Mouse (Mus musculus) brain, embryonic 18.5 days (tissue): ENCODE results near the gene Lmna.

ENCODE experiments used
- DNase-seq: peaks from one replicate; pipeline ENCODE4 v3.0.0-alpha.2; 2012; ENCODE audit warnings: low read depth, low spot score

Lmna gene

DNA sequence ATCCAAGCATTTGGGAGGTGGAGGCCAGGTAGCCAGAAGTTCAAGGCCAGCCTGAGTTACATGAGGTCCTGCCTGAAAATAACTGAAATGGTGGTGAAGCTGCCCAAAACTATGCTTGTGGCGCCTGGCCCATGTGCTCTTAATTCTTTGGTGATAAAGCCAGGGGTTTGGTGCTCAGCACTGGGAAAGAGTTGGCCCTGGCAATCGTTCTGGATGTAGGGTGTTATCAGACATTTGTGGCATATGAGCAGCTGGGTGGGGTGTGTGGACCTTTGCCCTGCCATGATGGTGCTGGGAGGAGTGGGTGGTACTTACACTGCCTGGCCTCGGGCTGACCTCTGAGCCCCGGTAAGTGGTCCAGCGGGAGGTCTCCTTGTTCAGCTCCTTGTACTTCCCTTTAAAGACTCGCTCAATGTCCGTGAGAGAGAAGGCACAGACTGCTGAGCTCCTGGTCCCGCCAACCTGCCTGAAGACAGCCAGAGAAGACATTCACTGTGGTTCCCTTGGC lies 62.0 kb downstream of the Lmna start:
- DNase-seq, result no peak

DNA sequence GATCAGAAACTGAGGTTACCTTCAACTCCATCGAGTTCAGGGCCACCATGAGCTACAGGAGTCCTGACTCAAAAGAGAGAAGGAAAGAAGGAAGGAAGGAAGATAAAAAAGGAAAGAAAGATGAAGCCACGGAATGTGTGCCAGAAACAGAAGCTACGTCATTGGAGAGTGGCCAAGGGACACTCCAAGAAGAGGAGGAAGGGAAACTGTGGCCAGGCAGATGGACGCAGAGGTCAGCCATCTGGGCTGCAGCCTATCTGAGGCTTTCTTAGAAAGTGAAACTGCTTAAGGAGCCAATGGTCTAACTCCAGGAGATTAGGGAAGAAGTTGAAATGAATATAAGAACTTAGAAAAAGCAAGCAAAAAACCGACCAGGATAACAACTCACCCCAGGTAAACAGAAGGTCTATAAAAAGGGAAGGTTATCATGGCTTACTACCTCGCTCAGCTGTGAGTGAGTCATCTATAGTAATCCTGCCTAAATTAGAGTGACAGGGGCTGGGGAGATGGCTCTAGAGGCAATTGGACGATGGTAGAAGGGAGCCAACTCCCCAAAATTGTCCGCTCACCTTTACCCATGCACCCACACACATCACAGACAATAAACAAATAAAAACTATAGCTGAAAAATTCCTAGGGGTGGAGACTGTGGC lies 63.2 kb downstream of the Lmna start:
- DNase-seq, result no peak

DNA sequence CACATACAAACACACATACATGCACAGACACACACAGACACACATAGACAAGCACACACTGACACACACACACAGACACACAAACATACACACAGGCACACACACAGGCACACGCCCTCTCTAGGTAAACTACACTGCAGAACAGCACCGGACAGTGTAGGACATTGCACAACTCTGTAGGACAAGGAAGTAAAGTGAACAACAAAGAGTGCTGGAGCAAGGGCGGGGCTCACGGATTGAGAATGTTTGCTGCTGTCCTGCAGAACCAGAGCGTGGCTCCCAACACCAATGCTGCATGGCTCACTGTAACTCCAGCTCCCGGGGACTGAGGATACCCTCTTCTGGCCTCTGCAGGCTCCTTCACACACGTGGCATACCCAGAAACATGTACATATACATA lies 66.9 kb downstream of the Lmna start:
- no peak for DNase-seq

DNA sequence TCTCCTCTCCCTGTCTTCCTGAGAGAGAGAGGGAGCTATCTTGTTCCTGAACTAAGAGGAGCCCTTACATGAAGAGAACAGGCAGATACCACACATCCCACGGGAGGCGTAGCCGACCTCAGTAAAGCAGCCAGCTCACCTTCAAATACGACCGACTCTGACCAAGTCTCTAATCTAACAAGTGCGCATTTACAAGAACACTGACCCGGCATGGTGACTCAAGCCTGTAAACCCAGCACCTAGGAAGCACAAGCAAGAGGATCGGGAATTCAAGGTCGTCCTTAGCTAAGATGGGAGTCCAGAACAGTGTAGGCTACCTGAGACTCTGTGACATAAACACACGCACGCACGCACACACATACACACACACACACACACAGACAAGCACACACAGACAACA lies 67.3 kb downstream of the Lmna start:
- DNase-seq, result no peak

DNA sequence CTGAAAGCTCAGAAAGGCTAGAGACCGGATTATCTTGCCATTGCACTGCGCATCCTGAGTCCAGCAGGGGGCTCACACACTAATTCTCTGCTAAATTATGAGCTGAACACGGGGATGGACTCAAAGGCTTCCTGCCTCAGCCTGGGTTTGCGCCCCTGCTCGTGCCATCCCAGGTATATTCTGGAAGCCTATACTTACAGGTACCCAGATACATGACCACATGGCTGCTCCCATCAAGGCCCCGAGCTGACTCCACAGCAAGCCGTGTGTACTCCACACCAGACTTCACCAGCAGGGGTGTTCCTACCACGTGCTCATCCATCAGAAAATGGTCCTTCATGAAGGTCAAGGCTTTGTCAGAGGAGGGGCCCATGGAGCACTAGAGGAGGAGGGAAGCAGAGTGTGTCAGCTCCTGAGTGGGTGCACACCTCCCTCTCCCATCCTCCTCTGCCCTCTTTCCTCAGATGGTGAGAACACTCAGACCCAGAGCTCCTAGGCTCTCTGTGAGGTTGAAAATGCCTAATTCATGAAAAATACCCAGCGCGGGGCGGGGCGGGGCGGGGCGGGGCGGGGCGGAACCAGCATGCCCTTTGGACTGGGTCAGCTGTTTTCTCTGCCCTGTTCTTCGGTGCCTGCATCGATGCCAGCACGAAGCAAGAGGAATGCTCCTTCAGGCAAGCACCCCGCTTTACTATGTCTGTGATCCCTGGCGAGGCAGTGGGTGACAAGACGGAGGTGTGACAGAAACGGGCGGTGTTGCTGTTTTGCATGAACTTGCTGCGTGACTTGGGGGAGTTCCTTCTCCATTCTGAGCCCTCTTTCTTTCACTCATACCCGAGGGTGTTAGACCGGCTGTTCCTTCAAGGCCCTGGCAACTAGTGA lies 69.0 kb downstream of the Lmna start:
- no peak for DNase-seq

DNA sequence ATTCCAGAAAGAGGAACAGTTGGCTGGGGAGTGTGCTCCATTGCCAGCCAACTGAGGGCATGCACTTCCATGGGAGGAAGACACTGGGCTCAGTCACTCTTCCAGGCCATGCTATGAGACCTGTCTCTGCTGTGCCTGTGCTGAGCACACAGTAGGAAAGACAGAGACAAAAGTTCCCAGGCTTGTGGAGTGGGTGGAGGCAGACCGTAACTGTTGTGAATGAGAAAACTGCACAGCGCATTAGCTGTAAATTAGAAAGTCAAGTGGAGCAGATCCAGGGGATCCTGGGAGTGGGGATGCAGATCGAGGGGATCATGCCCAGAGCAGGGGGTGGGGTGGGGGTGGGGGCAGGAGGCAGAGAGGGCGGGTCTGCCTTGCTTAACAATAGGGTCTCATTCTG lies 70.2 kb downstream of the Lmna start:
- no peak for DNase-seq

DNA sequence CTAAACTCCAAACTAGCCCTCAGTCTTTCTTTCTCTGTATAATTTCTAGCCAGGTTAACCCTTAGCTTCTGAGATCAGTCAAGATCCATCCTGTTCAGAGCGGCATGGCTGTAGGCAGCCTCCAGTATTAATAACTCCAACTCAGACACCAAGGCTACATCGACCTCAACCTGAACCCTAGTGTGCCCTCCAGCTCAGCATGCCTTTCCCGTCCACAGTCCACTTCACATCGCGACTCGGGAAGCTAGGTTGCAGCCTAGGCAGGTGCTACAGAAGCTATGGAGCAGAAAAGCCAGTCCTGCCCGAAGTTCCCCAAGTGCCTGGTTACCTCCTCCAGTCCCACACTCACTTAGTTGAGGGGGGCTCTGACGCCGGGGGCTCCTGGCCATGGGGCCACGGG lies 72.3 kb downstream of the Lmna start:
- no peak for DNase-seq

DNA sequence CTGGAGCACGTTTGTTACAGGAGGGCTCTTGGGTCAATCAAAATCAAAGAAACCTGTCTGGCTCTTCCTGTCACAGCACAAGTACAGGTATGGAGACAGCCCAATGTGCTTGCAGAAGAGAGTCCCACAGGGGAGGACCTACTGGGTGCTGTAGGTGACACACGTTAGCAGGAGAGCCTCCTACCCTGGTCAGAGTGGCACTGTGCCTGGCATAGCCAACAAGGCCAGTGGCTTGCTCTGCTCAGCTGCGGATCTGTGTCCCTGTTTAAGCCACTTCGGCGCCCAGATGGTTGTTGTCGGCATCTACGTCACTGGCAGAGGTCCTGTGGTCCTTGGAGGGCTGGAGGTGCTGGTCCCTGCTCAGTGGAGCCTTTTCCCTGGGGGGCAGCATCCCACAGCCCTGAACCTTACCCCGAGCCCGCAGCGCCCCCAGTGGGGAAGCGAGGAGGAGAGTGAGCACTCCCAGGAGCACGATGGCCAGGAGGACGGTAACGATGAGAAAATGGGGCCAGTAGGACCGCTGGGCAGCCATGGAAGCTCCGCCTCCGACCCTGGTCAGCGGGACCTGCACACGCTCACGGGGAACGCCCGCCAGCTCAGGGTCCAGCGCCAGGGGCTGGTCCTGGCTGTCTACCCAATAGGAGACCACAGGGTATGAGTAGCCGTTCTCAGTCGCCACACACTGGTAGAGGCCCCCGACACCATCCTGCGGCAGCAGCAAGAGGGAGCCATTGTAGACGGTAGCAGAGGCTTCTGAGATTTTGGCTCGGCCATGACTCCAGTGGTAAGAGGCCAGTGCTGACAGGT lies 73.2 kb downstream of the Lmna start:
- DNase-seq, result no peak

DNA sequence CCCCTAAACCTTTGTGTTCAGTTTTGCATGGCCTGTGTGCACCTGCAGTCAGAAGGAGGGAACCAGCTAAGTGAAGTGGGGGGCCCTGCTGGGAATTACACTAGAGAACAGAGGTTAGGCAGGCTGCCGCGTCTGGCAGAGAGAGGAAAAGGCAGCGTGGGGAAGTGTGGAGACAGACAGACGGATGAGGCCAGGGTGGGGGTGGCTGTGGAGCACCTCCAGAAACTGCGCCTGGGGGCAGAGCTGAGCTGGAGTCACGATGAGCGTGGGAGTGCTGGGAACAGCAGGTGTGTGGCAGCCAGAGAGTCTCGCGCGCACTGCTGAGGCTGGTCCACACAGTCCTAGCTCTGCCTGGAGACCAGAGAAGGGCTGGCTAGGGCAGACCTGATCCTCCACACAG lies 74.2 kb downstream of the Lmna start:
- no peak for DNase-seq
